In genomic region chr5:147877520-147877919, GRCm38 (mm10) we compare ENCODE assay signal across 10 mouse cellular contexts. TPM values are rescaled to one million over a fixed set of nuclear protein-coding genes. Genes with fewer than 3 reads are reported as not detected.
A peak's percentile ranks its signal among the peaks of the same experiment; 100 is the strongest.
DNase-seq lines count a peak whose midpoint lies in the region; ATAC-seq and TF ChIP-seq lines count a peak whose summit lies in the region.
"Had no signal": no experiment of that assay in that cellular context is flagged by ENCODE, and none has a peak within 500 bp of the region (broad histone marks: within the 10 kb centered on the region; RNA-seq: fewer than 3 reads in every experiment).

No protein-coding gene starts in this region.

- peak; percentile 28 for DNase-seq in embryo, embryonic 10.5 days (ENCODE audit: low spot score)
- DNase-seq in embryo, embryonic 10 days (ENCODE audit: low spot score): no peak
- no peak for DNase-seq in liver, adult 2 months (ENCODE audit: extremely low read depth, low read depth, low spot score)
- no peak for DNase-seq in G1E (ENCODE audit: low spot score)
- no peak for DNase-seq in left cerebral cortex, adult 9 months (ENCODE audit: low spot score in 2 of 2)
- DNase-seq: gastrocnemius, postnatal 10 days had no signal

- H3K27ac ChIP-seq in liver, adult 2 months (replicated peaks; ENCODE audit: insufficient read depth, low read depth, low read length): no peak overlapping the region
- no peak overlapping the region for H3K27ac ChIP-seq in liver, embryonic 12.5 days
- H3K27ac ChIP-seq: hindbrain, embryonic 15.5 days had no signal

- no peak overlapping the region for H3K9ac ChIP-seq in liver, adult 2 months (ENCODE audit: low read depth, low read length)
- no peak overlapping the region for H3K9ac ChIP-seq in liver, embryonic 12.5 days
- H3K9ac ChIP-seq: hindbrain, embryonic 15.5 days had no signal

- peaks cover 46% of the 10 kb centered on the region for H3K36me3 ChIP-seq in liver, adult 2 months (ENCODE audit: control insufficient read depth, insufficient read depth, low read length)
- H3K36me3 ChIP-seq in liver, embryonic 12.5 days: peaks cover 98% of the 10 kb centered on the region
- H3K36me3 ChIP-seq in G1E (replicated peaks): peaks cover 94% of the 10 kb centered on the region

- peak; percentile 73 for TF ChIP-seq CTCF in liver, adult 2 months (IDR thresholded peaks at IDR 0.05; ENCODE audit: low read depth, low read length)
- peak; percentile 49 for TF ChIP-seq CTCF in G1E (IDR thresholded peaks at IDR 0.05; ENCODE audit: low read depth, low read length)

- ATAC-seq in liver, embryonic 12.5 days: no peak
- ATAC-seq in G1E (ENCODE audit: extremely low read depth, insufficient number of reproducible peaks, low FRiP score, poor library complexity, severe bottlenecking): no peak
- 0 out of 2 replicates have a peak, but pooled peaks have one; percentile 17 for ATAC-seq in megakaryocyte, adult 5-6 weeks (ENCODE audit: poor library complexity, severe bottlenecking)
- ATAC-seq in activated CD4-positive, CD25-positive, alpha-beta regulatory T cell, adult 4 months: no peak

- no peak for TF ChIP-seq POLR2A in liver, adult 2 months (IDR thresholded peaks at IDR 0.05; ENCODE audit: extremely low read depth, insufficient read depth, low read length)

- 0 out of 2 replicates have a peak, but pooled peaks cover 4% of the 10 kb centered on the region for H3K9me3 ChIP-seq in liver, embryonic 12.5 days (replicated peaks)
- H3K9me3 ChIP-seq in G1E (replicated peaks): peaks cover 12% of the 10 kb centered on the region
- H3K9me3 ChIP-seq: hindbrain, embryonic 15.5 days had no signal

- no peaks in the 10 kb centered on the region for H3K79me2 ChIP-seq in liver, adult 2 months (ENCODE audit: control insufficient read depth, insufficient read depth, low read length)

- H3K4me1 ChIP-seq in liver, adult 2 months (ENCODE audit: control insufficient read depth, insufficient read depth, low read length): peaks cover 6% of the 10 kb centered on the region
- H3K4me1 ChIP-seq in liver, embryonic 12.5 days: peaks cover 23% of the 10 kb centered on the region
- peaks cover 78% of the 10 kb centered on the region for H3K4me1 ChIP-seq in G1E (ENCODE audit: insufficient read depth, low read depth, low read length)
- H3K4me1 ChIP-seq: hindbrain, embryonic 15.5 days had no signal

- H3K27me3 ChIP-seq in liver, adult 2 months (ENCODE audit: control insufficient read depth, insufficient read depth, low read length): no peaks in the 10 kb centered on the region
- no peaks in the 10 kb centered on the region for H3K27me3 ChIP-seq in liver, embryonic 12.5 days (replicated peaks)
- H3K27me3 ChIP-seq in G1E (ENCODE audit: insufficient read depth, low read length): no peaks in the 10 kb centered on the region
- H3K27me3 ChIP-seq: hindbrain, embryonic 15.5 days had no signal

- no peak overlapping the region for H3K4me2 ChIP-seq in liver, embryonic 12.5 days
- H3K4me2 ChIP-seq: hindbrain, embryonic 15.5 days had no signal

- no peak overlapping the region for H3K4me3 ChIP-seq in liver, adult 2 months (ENCODE audit: insufficient read depth, low read depth, low read length)
- no peak overlapping the region for H3K4me3 ChIP-seq in liver, embryonic 12.5 days
- H3K4me3 ChIP-seq in G1E (ENCODE audit: low read depth, low read length): no peak overlapping the region; the same call in 1 of the 2 replicates
- H3K4me3 ChIP-seq: hindbrain, embryonic 15.5 days had no signal

- 81% methylated on average over 6 of the region's 6 CpGs for WGBS in liver, adult 2 months
- WGBS in liver, embryonic 12.5 days (ENCODE audit: insufficient replicate concordance): 79% methylated on average over 6 of the region's 6 CpGs

RNA-seq across cellular contexts. Expression of gene Slc46a3, which starts 17.1 kb away (rescaled TPM):
- total RNA-seq in liver, adult 2 months (2014; rRNA removed): 38.0 and 58.3 TPM in 2 replicates
- polyA plus RNA-seq in liver, adult 2 months (2012; rRNA removed): 72.7 and 88.3 TPM in 2 replicates
- polyA plus RNA-seq in liver, embryonic 12.5 days (2016; fragmentation: Nextera tagmentation; extraction: Ambion mirVana): 10.5 and 10.6 TPM in 2 replicates
- total RNA-seq in G1E (2014; fragmentation: Nextera tagmentation) (39.3 and 55.3 TPM in 2 replicates), G1E (2017) (18.1 and 28.3 TPM in 2 replicates)
- polyA plus RNA-seq in G1E (2012): 7.7 and 8.0 TPM in 2 replicates
- total RNA-seq in megakaryocyte, adult 5-6 weeks (2015): 33.8 and 37.5 TPM in 2 replicates
- 21.2 and 23.3 TPM in 2 replicates for total RNA-seq in megakaryocyte, adult 5-6 weeks (2017)
- 10 to 100 TPM; 21.1 to 22.6 TPM for polyA plus RNA-seq in activated CD4-positive, CD25-positive, alpha-beta regulatory T cell, adult 4 months (2017; shearing (Covaris generic))

RNA-seq across cellular contexts. Expression of gene Pomp, which starts 17.3 kb away (rescaled TPM):
- total RNA-seq in liver, adult 2 months (2014; rRNA removed): 159 and 233 TPM in 2 replicates
- polyA plus RNA-seq in liver, adult 2 months (2012; rRNA removed): 71.0 and 101 TPM in 2 replicates
- polyA plus RNA-seq in liver, embryonic 12.5 days (2016; fragmentation: Nextera tagmentation; extraction: Ambion mirVana): 309 and 314 TPM in 2 replicates
- total RNA-seq in G1E (2014; fragmentation: Nextera tagmentation) (117 and 134 TPM in 2 replicates), G1E (2017) (224 and 245 TPM in 2 replicates)
- 11.0 and 18.1 TPM in 2 replicates for polyA plus RNA-seq in G1E (2012)
- 253 and 319 TPM in 2 replicates for total RNA-seq in megakaryocyte, adult 5-6 weeks (2015)
- total RNA-seq in megakaryocyte, adult 5-6 weeks (2017): 198 and 242 TPM in 2 replicates
- 100 to 1,000 TPM; 278 to 593 TPM for polyA plus RNA-seq in activated CD4-positive, CD25-positive, alpha-beta regulatory T cell, adult 4 months (2017; shearing (Covaris generic))
